Mouse (Mus musculus) liver, adult (tissue): ENCODE measurements at regions not wholly inside any gene's neighbourhood (a gene's known extent, or its start where the extent isn't known, plus 50 kb on each side); places are given as distances from the start of the nearest gene placed in this dataset.

Experiments
- GATA4 ChIP-seq: IDR thresholded peaks from 2 replicates; pipeline ENCODE4 v1.6.1; 2014; ENCODE audit warnings: mild to moderate bottlenecking, low read length; ENCODE audit not compliant: insufficient replicate concordance

GRCm38 (mm10) chrX:12377441-12377840 is 210.2 kb upstream of the Atp6ap2 start:
- TF ChIP-seq GATA4: no peak

GRCm38 (mm10) chrX:12392145-12392825 is 195.3 kb upstream of the Atp6ap2 start:
- TF ChIP-seq GATA4: no peak

- TF ChIP-seq GATA4: no peak
Observed at GRCm38 (mm10) chrX:12409319-12409718, 178.3 kb upstream of the Atp6ap2 start.

DNA sequence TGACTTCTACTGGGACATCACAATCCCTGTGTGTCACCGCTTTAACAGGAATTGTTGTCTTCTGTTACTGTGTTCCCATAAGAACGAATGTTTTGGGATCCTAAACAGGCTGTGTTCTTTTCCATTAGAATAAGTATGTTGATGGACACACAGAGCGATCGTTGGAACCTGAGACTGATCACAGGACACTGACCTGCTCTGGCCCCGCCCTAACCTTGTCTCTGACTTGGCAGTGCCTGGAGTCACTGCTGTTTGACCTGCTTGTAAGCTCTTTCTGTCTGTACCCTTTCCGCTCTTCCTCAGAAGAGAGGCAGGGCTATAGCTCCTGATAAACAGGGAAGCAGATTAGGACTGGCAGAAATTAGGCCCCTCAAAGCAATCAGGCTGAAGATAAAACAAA is 162.0 kb upstream of the Atp6ap2 start:
- no peak for TF ChIP-seq GATA4

- TF ChIP-seq GATA4: no peak
Observed at GRCm38 (mm10) chrX:12426664-12427063, 160.9 kb upstream of the Atp6ap2 start.

- no peak for TF ChIP-seq GATA4
Observed at GRCm38 (mm10) chrX:12432289-12432688, 155.3 kb upstream of the Atp6ap2 start.

DNA sequence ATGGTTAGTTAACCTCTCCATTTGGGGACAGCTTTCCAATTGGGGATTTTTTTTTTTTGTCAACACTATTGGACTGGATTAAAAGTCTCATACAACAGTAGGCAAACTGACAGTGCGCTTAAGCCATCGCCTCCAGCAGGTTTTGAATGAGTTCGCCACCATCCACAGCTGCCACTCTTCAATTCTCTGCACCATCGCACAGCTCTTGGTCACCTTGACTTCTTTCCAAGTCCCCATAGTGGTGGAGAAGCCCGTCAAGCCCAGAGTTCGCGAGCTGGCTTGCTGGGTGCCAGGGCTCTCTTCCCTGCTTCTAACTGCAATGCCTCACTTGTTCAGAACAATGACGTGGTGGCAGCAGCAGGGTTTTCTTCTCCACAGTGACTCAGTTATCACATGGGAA is 151.9 kb upstream of the Atp6ap2 start:
- no peak for TF ChIP-seq GATA4

GRCm38 (mm10) chrX:12436106-12436505 is 151.5 kb upstream of the Atp6ap2 start:
- TF ChIP-seq GATA4: no peak

DNA sequence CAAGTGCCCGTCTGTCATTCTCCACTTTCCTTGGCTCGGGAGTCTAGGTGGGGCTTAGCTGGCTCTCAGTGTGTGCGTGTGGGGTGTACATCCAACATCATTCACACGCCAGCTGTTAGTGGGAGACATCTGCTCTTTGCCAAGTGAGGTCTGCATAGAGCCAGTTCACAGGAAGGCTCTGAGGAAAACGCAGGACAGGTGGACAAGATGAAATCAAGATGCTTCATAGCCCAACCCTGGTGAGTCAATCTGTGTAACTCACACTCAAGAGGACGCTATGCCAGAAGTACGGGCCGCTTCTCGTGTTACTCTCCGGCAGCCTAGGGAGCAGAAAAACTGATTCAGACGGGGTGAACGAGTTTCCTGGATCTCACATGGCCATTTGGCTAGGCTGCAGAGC is 148.2 kb upstream of the Atp6ap2 start:
- TF ChIP-seq GATA4: no peak

DNA sequence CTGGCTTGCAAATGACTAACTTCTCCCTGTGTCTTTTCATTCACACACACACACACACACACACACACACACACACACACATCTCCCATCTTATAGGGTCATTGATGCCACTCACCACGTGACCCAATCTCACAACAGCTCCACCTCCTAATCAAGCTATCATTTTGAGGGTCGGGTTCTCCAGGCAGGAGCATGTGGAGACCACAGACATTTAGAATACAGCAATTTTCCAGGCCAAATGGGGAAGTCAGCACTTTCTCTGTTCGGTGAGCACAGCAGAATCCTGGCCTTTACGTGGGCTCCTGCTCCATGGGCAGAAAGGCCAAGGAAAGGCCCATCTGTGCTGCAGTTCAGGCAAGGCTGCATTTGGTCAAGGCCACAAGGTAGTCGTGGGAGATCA is 143.8 kb upstream of the Atp6ap2 start:
- TF ChIP-seq GATA4: no peak

DNA sequence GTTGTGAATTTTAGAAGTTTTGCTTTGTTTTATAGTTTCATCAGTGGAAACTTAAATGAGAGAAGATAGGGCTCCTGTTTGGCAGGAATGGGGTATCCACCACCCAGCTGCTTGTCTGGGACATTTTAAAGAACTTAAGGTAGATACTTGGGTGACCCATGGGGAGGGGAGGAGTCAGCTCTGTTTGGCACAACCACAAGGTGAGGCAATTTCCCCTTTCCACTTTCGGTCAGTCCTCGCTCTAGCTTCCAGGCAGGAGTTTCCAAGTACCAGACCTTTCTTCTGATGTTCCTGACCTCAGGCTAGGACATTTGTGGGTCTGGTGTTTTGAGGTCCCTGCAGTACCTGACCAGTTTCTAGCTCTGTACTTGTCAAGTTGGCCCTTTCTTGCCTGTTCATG is 142.5 kb upstream of the Atp6ap2 start:
- TF ChIP-seq GATA4: no peak

DNA sequence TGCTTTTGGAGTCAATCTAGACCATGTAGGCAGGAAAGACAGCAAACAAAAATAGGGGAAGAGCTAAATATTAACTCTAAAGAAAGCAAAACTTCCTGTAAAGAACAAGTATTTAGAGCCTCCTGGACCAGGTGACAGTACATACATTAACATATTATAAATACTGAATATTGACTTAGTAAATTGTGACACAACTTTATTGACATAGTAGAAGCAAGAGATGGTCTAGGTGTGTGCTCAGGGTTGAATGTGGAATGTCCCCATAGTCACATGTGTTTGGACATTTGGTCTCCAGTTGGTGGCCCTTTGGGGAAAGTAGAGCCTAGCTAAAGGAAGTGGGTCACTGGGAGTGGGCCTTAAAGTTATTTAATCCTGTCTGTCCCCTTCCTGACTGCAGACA is 139.6 kb upstream of the Atp6ap2 start:
- no peak for TF ChIP-seq GATA4

GRCm38 (mm10) chrX:12449688-12450087 is 137.9 kb upstream of the Atp6ap2 start:
- no peak for TF ChIP-seq GATA4

DNA sequence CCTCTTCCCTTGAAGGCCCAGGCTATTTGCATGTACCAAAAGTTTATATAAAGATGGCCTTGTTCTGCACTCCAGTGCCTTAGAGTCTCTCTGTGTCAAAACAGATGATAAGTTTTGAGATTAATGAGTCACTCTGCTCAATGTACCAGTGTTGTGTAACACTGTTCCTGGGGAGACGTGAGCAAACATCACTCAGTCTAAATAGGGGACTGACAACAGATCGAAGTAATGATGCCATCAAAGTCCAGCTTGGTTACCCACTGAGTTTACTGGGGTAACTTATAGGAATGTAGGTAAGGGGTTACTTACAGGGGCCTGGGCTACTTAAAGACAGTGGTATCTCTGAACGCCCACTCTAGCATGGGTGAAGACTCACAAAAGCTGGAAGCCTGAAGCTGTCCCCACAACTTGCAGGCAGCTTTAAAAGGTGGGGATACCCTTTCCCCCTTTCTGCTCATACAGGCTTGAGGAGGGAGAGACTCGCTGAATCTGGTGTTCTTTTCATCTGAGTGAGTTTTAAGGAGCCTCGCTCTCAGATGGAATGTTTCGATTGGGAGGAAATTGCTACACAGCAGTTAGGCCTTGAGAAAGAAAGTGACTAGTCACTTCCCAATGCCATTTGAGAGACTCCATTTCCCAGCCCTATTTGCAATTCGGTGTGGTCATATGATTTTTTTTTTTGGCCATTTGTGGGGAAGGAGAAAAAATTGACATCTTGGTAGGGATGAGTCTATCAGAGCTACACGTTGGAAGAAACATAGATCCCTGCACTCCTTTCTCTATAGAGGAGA is 134.4 kb upstream of the Atp6ap2 start:
- TF ChIP-seq GATA4: no peak

GRCm38 (mm10) chrX:12461657-12462056 is 125.9 kb upstream of the Atp6ap2 start:
- TF ChIP-seq GATA4: no peak

GRCm38 (mm10) chrX:12462936-12463647 is 124.5 kb upstream of the Atp6ap2 start:
- no peak for TF ChIP-seq GATA4
